Mouse (Mus musculus) limb, embryonic 14.5 days (tissue): ENCODE results near the gene Plxdc1. TPM values are rescaled to one million over a fixed set of nuclear protein-coding genes. Genes with fewer than 3 reads are reported as not detected.

Experiments used
- ATAC-seq: fragments of 200-750 bp; cut with Nextera tagmentation; 2 replicates; pipeline ENCODE4 v1.8.0; 2017; ENCODE audit warnings: low read depth, moderate number of reproducible peaks, moderate TSS enrichment; ENCODE audit not compliant: low FRiP score
- DNase-seq: peaks from one replicate; pipeline ENCODE4 v3.0.0-alpha.2; 2015; ENCODE audit warnings: low spot score
- H3K27ac ChIP-seq: fragments of 300-500 bp; sonication (generic); replicated peaks from 2 replicates; pipeline ENCODE4 v1.5.1; 2014; ENCODE audit warnings: low read depth, mild to moderate bottlenecking, low read length, moderate library complexity, mixed read lengths
- H3K27me3 ChIP-seq: fragments of 300-500 bp; sonication (generic); 2 replicates; pipeline ENCODE4 v1.6.1; 2014; ENCODE audit warnings: low read length, mixed read lengths; ENCODE audit not compliant: control insufficient read depth, insufficient read depth
- H3K36me3 ChIP-seq: fragments of 300-500 bp; sonication (generic); 2 replicates; pipeline ENCODE4 v1.6.1; 2014; ENCODE audit warnings: mild to moderate bottlenecking, low read length, moderate library complexity, mixed read lengths; ENCODE audit not compliant: control insufficient read depth, insufficient read depth
- H3K4me1 ChIP-seq: fragments of 300-500 bp; sonication (generic); 2 replicates; pipeline ENCODE4 v1.6.1; 2014; ENCODE audit warnings: antibody characterized with exemption, low read length, mixed read lengths; ENCODE audit not compliant: control insufficient read depth, insufficient read depth
- H3K4me2 ChIP-seq: fragments of 300-500 bp; sonication (generic); replicated peaks from 2 replicates; pipeline ENCODE4 v1.6.1; 2014; ENCODE audit warnings: low read depth, mild to moderate bottlenecking, low read length, moderate library complexity; ENCODE audit not compliant: severe bottlenecking
- H3K4me3 ChIP-seq: fragments of 300-500 bp; sonication (generic); replicated peaks from 2 replicates; pipeline ENCODE4 v1.5.1; 2014; ENCODE audit warnings: low read length
- H3K9ac ChIP-seq: fragments of 300-500 bp; sonication (generic); 2 replicates; pipeline ENCODE4 v1.6.1; 2014; ENCODE audit warnings: mild to moderate bottlenecking, low read depth, low read length, moderate library complexity; ENCODE audit not compliant: severe bottlenecking
- H3K9me3 ChIP-seq: fragments of 300-500 bp; sonication (generic); 2 replicates; pipeline ENCODE4 v1.6.1; 2016; ENCODE audit warnings: low read length; ENCODE audit not compliant: control insufficient read depth
- POLR2A ChIP-seq: fragments of 200-500 bp; IDR thresholded peaks from 2 replicates; pipeline ENCODE4 v1.8.0; 2012; ENCODE audit warnings: inconsistent platforms, mild to moderate bottlenecking, moderate library complexity, borderline replicate concordance; ENCODE audit not compliant: insufficient read depth, insufficient read length; ENCODE audit errors: extremely low read depth
- WGBS: fragments of 180-500 bp; shearing (Covaris S2); extraction: QIAGEN DNeasy Blood & Tissue Kit; methylation state at CpG from one replicate; pipeline ENCODE4 v1.1.7; 2014; 5-methylcytosine and 5-hydroxymethylcytosine counted together
- polyA plus RNA-seq, 2 experiments: library from polyadenylated mRNA; depleted of rRNA in 1 of 2; stranded (reverse) in 1 of 2; unstranded in 1 of 2; fragments of >200 nt; fragmentation: Nextera tagmentation in 1 of 2; extraction: Ambion mirVana in 1 of 2; gene quantifications; 2 replicates each; pipeline versions ENCODE4 v1.2.1 to v1.2.3; 2012 to 2014

Gene Plxdc1
- polyA plus RNA-seq, 2 experiments, result 1.0 to 1.1 TPM

GRCm38 (mm10) chr11:98016177-98016576 is 29.9 kb upstream of the Plxdc1 start:
- ATAC-seq (no peak), DNase-seq (no peak)
- H3K27me3 ChIP-seq, result no peaks in the 10 kb centered on the region
- 96% methylated on average over 5 of the region's 5 CpGs for WGBS
- no peaks in the 10 kb centered on the region for H3K9me3 ChIP-seq
- no peak overlapping the region for H3K27ac ChIP-seq
- H3K9ac ChIP-seq, result no peak overlapping the region
- H3K4me1 ChIP-seq, result peaks cover 12% of the 10 kb centered on the region
- no peak for TF ChIP-seq POLR2A
- H3K36me3 ChIP-seq, result peaks cover 71% of the 10 kb centered on the region
- H3K4me3 ChIP-seq, result no peak overlapping the region
- H3K4me2 ChIP-seq, result no peak overlapping the region

GRCm38 (mm10) chr11:98012831-98013230 is 26.6 kb upstream of the Plxdc1 start:
- Histone ChIP-seq H3K4me1 (no peaks in the 10 kb centered on the region), H3K9ac (no peak overlapping the region), H3K4me2 (no peak overlapping the region), H3K4me3 (no peak overlapping the region), H3K36me3 (peaks cover 90% of the 10 kb centered on the region), H3K27me3 (no peaks in the 10 kb centered on the region), H3K27ac (no peak overlapping the region), H3K9me3 (no peaks in the 10 kb centered on the region)
- DNase-seq (no peak), ATAC-seq (no peak)
- no peak for TF ChIP-seq POLR2A
- WGBS, result 83% methylated on average over 10 of the region's 10 CpGs

GRCm38 (mm10) chr11:98011716-98012115 is 25.5 kb upstream of the Plxdc1 start:
- DNase-seq (no peak), ATAC-seq (no peak)
- no peaks in the 10 kb centered on the region for H3K27me3 ChIP-seq
- no peak for TF ChIP-seq POLR2A
- H3K9ac ChIP-seq, result no peak overlapping the region
- H3K36me3 ChIP-seq, result peaks cover 90% of the 10 kb centered on the region
- no peak overlapping the region for H3K27ac ChIP-seq
- no peak overlapping the region for H3K4me2 ChIP-seq
- 60% methylated on average over 8 of the region's 9 CpGs for WGBS
- no peaks in the 10 kb centered on the region for H3K4me1 ChIP-seq
- no peak overlapping the region for H3K4me3 ChIP-seq
- H3K9me3 ChIP-seq, result no peaks in the 10 kb centered on the region

- WGBS, result 77% methylated on average over 11 of the region's 11 CpGs
- no peak overlapping the region for H3K9ac ChIP-seq
Observed at GRCm38 (mm10) chr11:98008087-98008486, 21.8 kb upstream of the Plxdc1 start.

GRCm38 (mm10) chr11:98005686-98006085 is 19.4 kb upstream of the Plxdc1 start:
- peak; percentile 49 for DNase-seq
- Histone ChIP-seq H3K9ac (no peak overlapping the region), H3K4me1 (peaks cover 15% of the 10 kb centered on the region; the same call in 1 of the 2 replicates), H3K4me2 (no peak overlapping the region), H3K36me3 (peaks cover 66% of the 10 kb centered on the region), H3K4me3 (no peak overlapping the region), H3K27ac (0 out of 2 replicates have a peak overlapping the region, but pooled peaks have one; percentile 38), H3K27me3 (peaks cover 8% of the 10 kb centered on the region; the same call in 1 of the 2 replicates), H3K9me3 (no peaks in the 10 kb centered on the region)
- TF ChIP-seq POLR2A, result no peak
- 80% methylated on average over 8 of the region's 10 CpGs for WGBS
- no peak for ATAC-seq

More at GRCm38 (mm10) chr11:98008087-98008486, 21.8 kb upstream of the Plxdc1 start:
- no peak for TF ChIP-seq POLR2A
- H3K4me1 ChIP-seq, result peaks cover 7% of the 10 kb centered on the region; the same call in 1 of the 2 replicates
- H3K4me2 ChIP-seq, result no peak overlapping the region
- DNase-seq (no peak), ATAC-seq (no peak)
- no peak overlapping the region for H3K27ac ChIP-seq
- H3K27me3 ChIP-seq, result no peaks in the 10 kb centered on the region
- no peaks in the 10 kb centered on the region for H3K9me3 ChIP-seq
- peaks cover 83% of the 10 kb centered on the region for H3K36me3 ChIP-seq
- no peak overlapping the region for H3K4me3 ChIP-seq

- 47% methylated on average over 13 of the region's 13 CpGs for WGBS
- peaks cover 61% of the 10 kb centered on the region for H3K36me3 ChIP-seq
- DNase-seq, result no peak
- H3K4me1 ChIP-seq, result peaks cover 15% of the 10 kb centered on the region; the same call in 1 of the 2 replicates
- H3K4me3 ChIP-seq, result no peak overlapping the region
- H3K9ac ChIP-seq, result no peak overlapping the region
- no peaks in the 10 kb centered on the region for H3K9me3 ChIP-seq
- H3K4me2 ChIP-seq, result no peak overlapping the region
- ATAC-seq, result no peak
- TF ChIP-seq POLR2A, result no peak
- peaks cover 8% of the 10 kb centered on the region; the same call in 1 of the 2 replicates for H3K27me3 ChIP-seq
- no peak overlapping the region for H3K27ac ChIP-seq
Observed at GRCm38 (mm10) chr11:98005076-98005475, 18.8 kb upstream of the Plxdc1 start.
